Mouse (Mus musculus) megakaryocyte-erythroid progenitor cell, adult 5-6 weeks (primary cell): Measurements from ENCODE around the gene Nfix. TPM values are rescaled to one million over a fixed set of nuclear protein-coding genes. Genes with fewer than 3 reads are reported as not detected.
A peak's percentile ranks its signal among the peaks of the same experiment; 100 is the strongest.

Source experiments
- ATAC-seq: replicated peaks from 2 replicates; pipeline ENCODE4 v1.8.0; 2016; ENCODE audit warnings: mild to moderate bottlenecking, inconsistent platforms; ENCODE audit not compliant: severe bottlenecking, poor library complexity, low FRiP score, low TSS enrichment
- total RNA-seq, 2 experiments: library from RNA; stranded (forward) in 1 of 2; stranded (reverse) in 1 of 2; fragments of 200-1000, 215-1000 nt in 1 of 2; fragments of >200 nt in 1 of 2; fragmentation: Nextera tagmentation in 1 of 2; gene quantifications; 2 replicates each; pipeline ENCODE4 v1.2.3; 2014 to 2017

Nfix gene
- total RNA-seq, 2 experiments from 2014 or later = 26.0 to 73.4 TPM

DNA sequence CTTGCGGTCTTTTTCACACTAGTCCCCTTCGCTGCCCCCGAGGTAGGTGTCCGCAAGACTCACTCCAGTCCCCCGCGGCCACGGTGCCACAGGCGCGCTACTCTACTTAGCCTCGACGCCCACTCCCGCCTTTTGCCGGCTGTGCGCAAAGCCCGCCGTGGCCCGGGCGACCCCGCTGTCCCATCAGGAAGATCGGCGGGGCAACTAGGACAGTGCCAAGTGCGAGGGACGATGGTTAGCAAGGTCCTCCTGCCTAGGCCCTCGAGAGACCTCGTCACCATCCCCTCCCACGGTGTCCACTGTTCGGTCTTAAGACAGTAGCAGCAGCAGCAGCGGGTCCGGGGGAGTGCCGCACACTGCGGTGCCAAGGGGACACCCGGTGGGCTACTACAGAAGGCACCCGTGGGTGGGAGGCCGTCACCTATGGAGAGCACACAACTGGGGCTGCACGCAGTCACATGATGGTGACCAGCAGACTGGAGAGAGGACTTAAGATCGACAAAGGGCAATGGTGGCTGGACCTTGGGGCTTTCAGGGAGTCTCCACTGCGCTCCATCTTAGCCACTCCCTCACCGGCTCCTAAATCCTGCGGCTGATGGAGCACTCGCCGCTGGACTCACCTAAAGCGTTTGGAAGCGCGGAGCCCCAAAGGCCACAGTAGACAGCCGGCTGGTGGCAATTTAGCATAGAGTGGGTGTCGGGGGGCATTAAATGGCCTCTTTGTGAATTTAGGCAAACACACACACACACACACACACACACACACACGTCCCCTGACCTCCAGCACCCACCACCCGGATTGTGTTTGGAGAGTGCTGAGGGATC lies 15.3 kb downstream of the Nfix start:
- no peak for ATAC-seq

DNA sequence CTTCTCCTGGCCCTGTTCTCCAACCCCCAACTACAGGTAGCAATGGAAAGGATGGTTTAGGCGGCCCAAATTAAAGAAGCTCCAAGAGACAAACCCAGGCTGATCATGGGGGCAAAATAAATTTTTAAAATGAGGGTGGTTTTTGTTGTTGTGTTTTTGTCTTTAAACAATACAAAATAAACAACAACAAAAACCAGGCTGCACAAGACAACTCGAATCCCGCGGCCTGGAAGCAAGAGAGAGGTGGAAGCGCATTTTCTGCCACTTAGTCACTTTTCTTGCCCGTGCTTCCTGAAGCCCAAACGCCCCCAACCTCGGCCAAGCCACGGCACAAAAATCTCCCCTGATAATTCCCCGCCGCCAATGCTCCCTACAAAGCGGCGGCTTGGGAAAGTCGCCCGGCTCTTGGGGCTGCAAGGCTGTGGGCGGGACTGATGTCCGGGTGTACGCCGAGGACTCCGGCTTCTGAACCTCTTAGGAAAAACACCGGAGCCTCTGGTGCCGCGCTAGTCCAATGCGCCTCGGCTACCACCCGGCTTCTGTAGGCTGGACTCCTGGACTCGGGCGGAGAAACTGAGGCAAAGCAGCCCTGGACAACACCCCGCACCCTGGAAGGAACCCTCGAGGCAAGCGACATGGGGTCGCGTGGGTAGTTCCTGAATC lies 16.1 kb downstream of the Nfix start:
- ATAC-seq = no peak

DNA sequence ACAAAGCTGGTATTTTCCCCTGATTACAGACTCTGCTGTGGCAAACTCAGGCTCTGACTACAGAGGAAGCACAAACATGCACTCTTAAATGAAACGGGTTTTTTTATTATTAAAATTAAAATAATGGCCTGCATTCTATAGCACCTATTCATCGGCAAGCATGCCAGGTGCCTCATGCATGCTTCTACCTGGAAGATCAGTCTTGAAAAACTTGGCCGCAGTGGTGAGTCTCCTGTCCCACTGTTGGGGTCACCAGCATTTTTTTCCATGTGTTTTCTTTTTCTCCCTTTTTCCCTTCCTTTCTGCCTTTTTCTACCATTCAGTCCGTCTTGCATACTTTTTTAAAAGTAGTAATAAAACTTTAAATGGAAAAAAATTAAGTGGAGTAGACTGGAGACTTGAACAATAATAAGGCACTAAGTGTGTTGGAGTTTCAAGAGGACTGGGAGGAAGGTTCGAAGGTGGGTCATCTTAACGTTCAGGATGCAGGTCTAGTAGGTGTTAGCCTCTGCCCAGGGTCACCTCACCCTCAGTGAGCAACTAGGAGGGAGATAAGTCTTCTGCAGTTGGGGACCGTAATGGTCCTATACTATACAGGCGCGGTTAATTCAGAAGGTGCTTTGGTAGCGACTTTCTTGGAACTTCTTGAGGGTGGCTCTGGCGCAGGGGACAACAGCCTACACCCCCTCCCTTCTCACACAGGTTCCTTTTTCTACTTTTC lies 16.8 kb downstream of the Nfix start:
- no peak for ATAC-seq

DNA sequence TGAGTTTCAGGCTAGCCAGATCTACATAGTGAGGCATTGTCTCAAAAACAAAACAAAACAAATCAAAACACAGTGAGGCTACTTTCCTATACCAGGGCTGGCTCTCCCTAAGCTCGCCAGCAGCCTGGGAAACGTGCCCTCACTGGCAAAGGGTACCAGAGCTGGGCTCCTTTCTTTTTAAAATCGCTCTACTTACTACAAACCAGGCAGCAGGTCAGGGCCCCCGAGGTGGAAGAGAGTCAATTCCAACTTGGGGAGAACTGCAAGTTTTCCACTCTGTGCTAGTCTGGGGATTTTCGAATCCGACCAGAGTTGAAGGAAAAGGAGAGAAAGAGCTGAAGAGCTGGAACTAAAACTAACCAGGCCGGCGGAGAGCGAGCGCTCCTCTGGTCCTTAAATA lies 17.5 kb downstream of the Nfix start:
- ATAC-seq = no peak

DNA sequence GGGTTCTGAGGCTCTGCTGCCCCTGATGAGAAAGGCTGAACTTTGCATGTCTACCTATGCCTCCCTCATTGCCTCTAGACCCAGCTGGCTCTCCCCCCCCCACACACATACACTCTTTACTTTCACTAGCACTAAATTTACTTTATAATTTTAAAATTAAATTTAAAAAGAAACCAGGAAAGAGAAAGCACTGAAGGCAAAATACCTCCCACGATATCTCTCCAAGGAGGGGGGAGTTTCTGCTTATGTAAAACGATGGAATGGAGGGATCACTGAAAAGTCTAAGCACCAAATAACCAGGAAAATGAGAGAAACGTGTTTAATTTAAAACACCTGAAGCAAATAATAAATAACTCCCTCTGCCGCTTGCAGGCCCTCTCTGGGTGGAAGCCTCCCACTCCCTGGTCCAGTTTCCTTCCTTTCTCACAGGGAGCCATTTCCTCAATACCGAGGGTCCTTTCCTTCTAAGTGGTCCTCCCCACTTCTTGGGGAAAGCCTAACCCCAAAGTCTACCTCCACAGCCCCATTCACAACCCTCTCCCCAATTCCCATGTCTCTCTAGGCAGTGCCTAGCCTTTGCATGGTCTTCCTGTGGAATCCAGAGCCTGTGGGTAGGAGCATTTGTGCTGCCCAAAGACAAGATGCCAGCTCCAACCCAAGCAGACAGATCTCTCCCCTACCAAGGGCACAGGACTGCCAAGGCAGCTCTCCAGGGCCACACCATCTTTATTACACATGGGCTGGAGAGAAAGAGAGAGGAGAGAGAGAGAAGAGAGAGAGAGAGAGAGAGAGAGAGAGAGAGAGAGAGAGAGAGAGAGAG lies 18.2 kb downstream of the Nfix start:
- no peak for ATAC-seq

DNA sequence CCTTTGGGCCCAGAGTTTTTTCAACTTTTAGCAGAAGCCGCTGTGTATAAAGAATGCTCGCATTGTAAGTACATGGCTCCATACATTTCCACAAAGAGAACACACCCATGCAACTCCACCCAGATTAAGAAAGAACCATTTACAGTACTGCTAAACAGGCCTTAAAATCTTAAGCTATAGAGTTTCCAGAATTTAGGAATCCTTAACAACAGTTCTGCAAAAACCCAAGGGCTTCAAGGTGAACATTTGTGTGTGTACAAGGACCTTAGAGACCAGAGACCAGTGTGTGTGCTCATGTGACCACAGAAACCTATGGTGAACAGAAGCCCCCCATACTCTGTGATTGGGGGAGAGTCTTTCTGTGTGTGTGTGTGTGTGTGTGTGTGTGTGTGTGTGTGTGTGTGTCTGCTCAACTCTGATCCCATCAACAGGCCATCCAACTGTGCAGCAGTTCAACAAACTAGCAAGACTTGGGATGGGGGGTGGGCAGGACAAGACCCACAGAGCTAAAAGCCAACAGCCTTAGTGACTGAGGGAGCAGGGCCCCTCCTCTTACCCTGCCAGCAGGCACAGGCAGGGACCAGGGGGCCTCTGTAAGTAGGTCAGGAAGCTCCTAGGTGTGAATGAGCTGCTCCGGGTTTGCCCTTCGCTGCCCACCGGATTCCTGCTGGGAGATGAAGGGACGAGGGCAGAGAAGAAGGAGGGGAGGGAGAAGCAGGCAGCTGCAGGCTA lies 19.0 kb downstream of the Nfix start:
- ATAC-seq = no peak

DNA sequence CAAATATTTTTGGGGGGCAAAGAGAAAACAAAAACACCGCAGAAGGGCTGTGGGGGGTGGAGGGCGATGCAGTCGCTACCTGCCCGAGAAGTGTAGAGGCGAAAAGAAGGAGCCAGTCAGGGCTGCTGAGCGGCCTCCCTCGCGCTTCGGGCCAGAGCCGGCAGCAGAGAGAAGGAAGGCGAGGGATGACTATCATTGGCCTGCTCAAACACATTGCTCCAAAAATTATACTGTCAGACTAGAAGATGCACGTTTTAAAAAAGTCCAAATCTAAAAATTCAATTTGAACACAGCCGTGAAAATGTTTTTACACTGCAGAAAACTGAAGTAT lies 20.0 kb downstream of the Nfix start:
- no peak for ATAC-seq

DNA sequence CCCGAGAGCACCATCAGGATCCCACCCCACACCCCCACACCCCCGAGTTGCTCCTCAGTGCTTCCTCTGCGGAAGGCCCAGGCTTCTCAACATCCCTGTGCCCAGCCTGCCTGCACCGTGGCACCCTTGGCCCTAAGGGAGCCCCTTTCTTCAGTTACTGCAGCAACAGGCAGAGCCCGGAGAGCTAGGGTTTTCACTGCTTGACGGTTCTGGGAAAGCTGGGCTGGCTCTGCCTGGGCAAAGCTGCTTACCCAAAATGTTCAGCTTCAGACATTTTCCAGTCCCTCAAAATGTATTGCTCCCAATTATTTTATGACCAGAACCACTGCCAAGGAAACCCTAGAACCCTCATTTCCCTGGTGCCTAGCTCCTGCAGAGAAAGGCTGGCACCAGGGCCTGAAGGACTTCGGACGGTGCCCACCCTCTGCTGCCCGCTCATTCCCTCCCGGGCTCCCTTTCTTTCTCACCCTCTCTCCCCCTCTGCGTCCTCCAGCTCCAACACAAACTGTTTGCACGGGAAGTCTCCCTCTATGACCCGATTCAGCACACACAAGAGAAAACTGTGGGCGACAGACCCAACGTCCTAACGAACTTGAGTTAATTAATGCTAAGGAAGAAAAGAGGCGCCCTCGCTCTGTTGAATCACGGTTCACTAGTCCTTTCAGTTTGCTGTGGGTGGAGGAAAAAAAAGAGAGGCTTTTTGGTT lies 20.5 kb downstream of the Nfix start:
- no peak for ATAC-seq

DNA sequence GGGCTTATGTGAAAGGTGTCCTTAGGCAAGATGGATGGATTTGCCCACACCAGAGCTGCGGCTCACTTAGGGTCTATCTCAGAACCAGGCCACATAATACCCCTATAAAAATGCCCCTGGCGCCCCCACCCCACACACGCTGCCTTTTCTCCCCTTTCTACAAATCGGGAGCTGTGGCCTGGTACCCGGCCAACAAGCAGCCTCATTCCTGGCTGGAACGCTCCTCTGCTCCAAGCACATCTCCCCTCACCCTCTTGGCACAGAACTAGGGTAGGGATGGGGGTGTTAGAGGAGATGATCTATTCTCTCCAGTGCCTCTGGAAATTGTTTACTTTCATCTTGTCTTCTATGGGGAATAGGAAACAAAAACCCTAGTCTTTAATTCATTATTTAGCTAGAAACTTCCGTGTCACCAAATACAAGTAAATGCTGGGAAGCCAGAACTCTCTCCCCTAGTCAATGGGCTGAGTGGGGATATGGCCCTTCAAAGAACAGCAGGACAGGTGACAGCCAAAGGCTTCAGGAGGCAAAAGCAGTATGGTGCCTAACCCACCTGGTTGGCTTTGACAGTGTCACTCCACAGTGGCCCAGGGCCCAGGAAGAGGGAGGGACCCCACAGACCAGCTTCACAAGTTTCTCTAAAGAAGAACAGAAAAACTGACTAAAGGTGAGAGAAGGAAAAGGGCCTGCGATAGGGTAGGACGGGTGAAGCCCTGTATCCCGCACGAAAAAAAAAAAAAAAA lies 21.3 kb downstream of the Nfix start:
- no peak for ATAC-seq

DNA sequence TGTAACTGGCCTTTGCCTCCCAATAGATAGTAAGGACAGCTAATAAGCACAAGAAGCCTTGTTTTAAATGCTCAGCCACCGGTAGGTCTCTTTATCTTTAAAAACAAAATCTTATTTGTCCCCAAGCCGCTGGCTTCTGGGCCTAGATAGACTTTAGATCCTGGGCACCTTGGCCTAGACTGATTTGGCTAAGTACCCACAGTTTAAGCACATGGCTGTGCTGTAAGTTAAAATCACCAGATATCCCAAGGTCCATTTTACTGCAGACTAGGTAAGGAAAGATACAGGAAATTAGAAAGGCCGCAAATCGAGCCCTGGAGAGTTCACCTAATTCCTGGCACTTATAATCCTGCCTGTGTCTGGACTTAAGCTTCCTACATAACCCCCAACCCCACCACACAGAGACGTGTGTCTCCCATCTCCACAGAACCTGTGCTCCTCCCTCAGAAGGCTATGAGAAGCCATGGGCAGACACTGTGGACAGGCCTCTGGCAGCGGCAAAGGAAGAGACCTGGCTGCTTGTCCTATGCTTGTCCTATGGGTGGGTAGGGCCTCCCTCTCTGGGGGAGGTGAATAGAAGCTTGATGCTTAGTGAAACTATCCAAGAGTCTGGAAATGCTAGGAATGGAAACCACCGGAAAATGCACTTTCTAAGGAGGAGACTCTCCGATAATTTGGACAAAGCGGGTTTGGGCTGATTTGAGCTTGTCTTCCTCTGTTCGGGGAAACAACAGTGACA lies 22.1 kb downstream of the Nfix start:
- ATAC-seq = peak; percentile 61

DNA sequence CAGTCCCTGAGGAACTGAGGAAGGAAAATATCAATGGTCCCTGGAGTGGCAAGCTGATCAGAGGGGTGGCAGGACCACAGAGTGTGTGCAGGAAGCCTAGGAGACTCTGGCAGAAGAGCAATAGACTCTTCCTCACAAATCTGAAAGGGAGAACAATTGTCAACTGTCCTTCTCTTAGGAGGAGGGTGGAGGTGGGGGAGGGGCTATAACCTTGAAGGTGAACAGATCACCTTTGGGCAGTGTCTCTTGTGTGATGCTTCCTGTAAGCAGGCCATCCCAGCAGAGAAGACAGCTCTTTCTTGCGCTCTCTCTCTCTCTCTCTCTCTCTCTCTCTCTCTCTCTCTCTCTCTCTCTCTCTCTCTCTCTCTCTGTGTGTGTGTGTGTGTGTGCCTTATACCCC lies 23.6 kb downstream of the Nfix start:
- ATAC-seq = no peak

DNA sequence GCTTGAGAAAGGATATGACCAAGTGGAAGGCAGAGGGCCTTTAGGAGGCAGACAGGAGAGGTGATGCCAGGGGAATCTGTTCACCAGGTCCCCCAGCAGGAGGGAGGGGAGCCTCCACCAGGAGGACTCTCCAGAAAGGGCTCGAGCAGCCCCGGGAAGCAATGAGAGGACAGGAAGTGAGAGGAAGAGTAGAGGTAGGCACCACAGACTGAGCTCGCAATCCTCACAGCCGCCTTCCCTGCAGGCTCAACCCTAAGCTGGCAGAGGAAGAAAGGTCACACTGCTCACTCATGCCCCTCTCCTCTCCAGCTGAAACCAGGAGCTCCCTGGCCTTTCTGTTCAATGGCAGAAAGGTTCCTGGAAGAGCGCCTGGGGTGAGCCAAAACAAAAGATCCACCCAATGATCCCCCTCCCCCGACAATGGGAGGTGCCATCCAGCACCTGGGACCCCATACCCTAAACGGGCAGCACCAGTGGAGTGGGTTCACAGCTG lies 24.5 kb downstream of the Nfix start:
- no peak for ATAC-seq

DNA sequence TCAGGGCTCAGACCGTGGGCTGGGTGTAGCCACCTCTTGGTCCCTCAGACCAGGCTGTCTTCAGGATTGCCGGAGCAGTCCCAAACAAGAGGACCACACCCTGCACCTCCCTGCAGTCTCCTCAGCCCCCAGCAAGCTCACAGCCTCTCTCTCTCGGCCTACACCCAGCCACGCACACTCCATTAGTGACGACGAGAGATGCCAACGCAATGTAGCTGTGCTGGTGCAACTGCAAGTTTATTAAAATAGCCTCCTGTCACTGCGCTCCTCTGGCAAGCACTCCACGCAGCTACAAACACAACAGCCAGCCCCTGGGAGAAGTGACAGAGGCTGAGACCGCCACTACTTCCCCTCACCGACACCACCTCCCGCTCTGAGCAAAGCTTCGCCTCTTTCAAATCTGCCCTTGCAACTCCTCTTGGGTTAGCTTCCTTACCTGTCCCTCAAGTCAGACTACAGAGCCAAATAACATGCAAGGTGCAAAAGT lies 25.0 kb downstream of the Nfix start:
- ATAC-seq = peak; percentile 58

DNA sequence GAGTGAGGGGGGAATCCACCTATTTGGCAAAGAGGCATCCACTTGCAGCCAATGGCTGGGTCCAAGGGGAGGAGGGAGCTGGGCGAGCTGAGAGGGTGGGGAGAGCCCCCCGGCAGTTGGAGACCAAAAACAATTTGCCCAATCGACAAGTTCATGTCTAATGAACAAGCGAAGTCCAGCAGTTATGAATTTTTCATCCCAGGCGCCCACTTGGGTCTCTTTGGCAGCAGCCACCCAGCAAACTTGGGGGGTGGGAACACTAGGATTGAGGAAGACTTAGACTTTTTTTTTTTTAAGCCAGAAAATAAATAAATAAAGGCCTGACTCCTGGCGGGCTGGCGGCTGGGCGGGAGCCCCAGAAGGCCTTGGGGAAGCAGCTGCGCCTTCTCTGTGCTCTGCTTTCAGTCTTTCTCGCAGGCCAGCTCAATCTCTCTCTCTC lies 25.7 kb downstream of the Nfix start:
- ATAC-seq = no peak

DNA sequence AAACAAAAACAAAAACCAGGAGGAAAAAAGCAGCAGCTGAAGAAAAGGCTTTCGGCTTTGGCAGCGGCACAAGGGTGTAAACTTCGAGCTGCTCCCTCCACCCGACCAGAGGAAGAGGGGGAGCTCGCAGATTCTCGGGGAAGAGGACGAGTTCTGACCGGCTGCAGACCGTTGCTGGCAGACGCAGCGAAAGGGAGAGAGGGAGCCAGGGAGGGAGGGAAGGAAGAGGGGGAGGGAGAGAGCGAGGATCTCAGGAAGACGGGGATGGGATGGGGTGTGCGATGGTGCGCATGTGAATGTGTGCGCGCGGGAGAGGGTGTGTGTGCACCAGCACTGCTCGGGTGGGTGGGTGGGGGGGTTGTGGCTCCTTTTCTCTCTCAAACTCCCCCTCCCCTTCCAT lies 26.3 kb downstream of the Nfix start:
- ATAC-seq = no peak

DNA sequence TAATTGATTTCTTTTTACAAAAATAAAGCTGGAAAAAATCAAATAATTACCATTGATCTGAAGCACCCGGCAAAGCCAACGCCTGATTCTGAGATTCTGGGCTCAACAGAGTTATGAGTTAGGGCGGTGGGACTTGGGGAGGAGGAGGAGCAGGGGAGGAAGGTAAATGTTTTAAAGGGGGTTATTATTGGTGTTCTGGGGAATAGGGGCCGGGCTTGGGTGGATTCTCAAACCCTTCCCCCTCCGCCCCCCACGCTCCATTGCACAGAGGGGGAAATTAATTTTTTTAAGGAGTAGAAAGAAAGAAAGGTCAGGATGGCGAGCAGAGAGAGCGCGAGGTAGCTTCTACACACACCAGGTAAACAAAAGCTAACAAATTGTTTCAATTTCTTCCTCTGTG lies 26.8 kb downstream of the Nfix start:
- no peak for ATAC-seq

DNA sequence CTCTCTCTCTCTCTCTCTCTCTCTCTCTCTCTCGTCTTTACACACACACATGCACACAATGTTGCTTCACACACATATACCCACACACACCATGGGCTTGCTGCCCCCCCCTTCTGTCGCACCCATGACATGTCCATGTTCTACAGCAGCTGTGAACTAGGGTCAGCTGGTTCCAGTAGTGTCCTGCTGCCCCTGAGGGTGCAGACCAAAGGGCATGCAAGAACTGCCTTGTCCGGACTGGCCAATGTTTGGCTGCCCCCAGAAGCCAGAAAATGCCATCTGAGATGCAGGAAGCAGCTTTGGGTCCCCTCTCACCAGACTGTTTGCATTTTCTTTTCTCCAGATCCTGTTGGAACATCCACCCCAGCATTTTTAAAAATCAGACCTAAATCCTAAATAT lies 27.5 kb downstream of the Nfix start:
- no peak for ATAC-seq
